Mouse (Mus musculus) stomach, postnatal 0 days (tissue): Measurements from ENCODE around the gene Ahsa1.

ENCODE experiments used
- CTCF ChIP-seq: IDR thresholded peaks from 2 replicates; pipeline ENCODE4 v1.5.1; 2016; ENCODE audit warnings: antibody characterized with exemption, low read depth, mild to moderate bottlenecking, moderate library complexity
- EP300 ChIP-seq: optimal IDR thresholded peaks from 2 replicates; pipeline ENCODE3; 2016; ENCODE audit warnings: antibody characterized with exemption

DNA sequence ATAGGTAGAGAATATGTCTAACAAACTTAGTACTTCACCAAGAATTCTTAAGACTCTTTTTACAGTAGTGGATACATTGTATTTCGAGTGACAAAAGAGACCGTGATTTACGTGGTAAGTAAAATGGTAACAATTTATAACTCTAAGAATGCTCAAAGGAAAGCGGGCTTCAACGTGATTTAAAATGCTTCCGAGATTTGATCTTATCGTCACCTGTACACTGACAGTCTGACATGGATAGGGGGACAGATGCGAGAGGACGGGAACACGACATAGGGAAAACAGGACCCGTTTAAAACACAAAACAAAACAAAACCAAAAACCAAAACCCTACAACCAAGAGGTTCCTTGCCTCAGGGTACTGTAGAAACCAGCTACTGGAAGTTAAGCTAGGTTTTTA, 835 bp upstream of the Ahsa1 start:
- no peak for TF ChIP-seq EP300
- no peak for TF ChIP-seq CTCF
